Mouse (Mus musculus) heart, adult 18-20 months (tissue): ENCODE data around the gene Tbc1d20. TPM values are rescaled to one million over a fixed set of nuclear protein-coding genes. Genes with fewer than 3 reads are reported as not detected.
A peak's percentile ranks its signal among the peaks of the same experiment; 100 is the strongest.
"Not testable (repeated sequence)": the region's sequence is repeated elsewhere in the genome, so short reads cannot be mapped to it uniquely, and the experiment has no call there.

Experiments
- DNase-seq, 2 experiments: peaks; one replicate each; pipeline ENCODE4 v3.0.0; 2021 to 2022; ENCODE audit warnings: mixed read lengths in 1 of 2
- long read RNA-seq, 2 experiments: library from polyadenylated mRNA; stranded (forward); transcript quantifications; one replicate each; pipeline ENCODE4 v2.0.0; 2021
- total RNA-seq, 2 experiments: library from RNA; stranded (reverse); gene quantifications; 2 replicates each; pipeline ENCODE4 v1.2.3; 2021

Tbc1d20 gene
- total RNA-seq: 10 to 100 TPM; 40.2 to 48.8 TPM
- long read RNA-seq, experiment 1, transcript Tbc1d20-201 (8 exons, 3,386 nt): major isoform, 21 of 30 reads
- long read RNA-seq, experiment 1, partial matches to known transcripts: 5 of 30 reads
- long read RNA-seq, experiment 1, other reads (novel, unspliced or antisense): 4 of 30 reads
- long read RNA-seq, experiment 2, transcript Tbc1d20-201 (8 exons, 3,386 nt): major isoform, 15 of 25 reads
- long read RNA-seq, experiment 2, partial matches to known transcripts: 2 of 25 reads
- long read RNA-seq, experiment 2, other reads (novel, unspliced or antisense): 8 of 25 reads

- DNase-seq: peak; percentile 91 to 95
Observed at GRCm38 (mm10) chr2:152293727-152294475, at the start of gene Tbc1d20. Gene Tbc1d20 (plus strand): TSS chr2:152293828.

- no peak for DNase-seq
Observed at GRCm38 (mm10) chr2:152247213-152247612, 46.4 kb upstream of the Tbc1d20 start.

GRCm38 (mm10) chr2:152250511-152250910, 43.1 kb upstream of the Tbc1d20 start:
- DNase-seq: no peak

GRCm38 (mm10) chr2:152259739-152260138, 33.9 kb upstream of the Tbc1d20 start:
- no peak for DNase-seq

GRCm38 (mm10) chr2:152273639-152274038, 20.0 kb upstream of the Tbc1d20 start:
- DNase-seq: no peak

- peak in 1 of 2 experiments; percentile 33 for DNase-seq
Observed at GRCm38 (mm10) chr2:152281407-152281806, 12.2 kb upstream of the Tbc1d20 start.

GRCm38 (mm10) chr2:152287560-152287959, 6.1 kb upstream of the Tbc1d20 start:
- DNase-seq: no peak

GRCm38 (mm10) chr2:152288046-152288445, 5.6 kb upstream of the Tbc1d20 start:
- no peak for DNase-seq

GRCm38 (mm10) chr2:152289623-152290022, 4.0 kb upstream of the Tbc1d20 start:
- DNase-seq: not testable (repeated sequence)

- no peak for DNase-seq
Observed at GRCm38 (mm10) chr2:152292475-152292874, 1.2 kb upstream of the Tbc1d20 start.

- DNase-seq: peak in 1 of 2 experiments; percentile 10
Observed at GRCm38 (mm10) chr2:152293179-152293726, 375 bp upstream of the Tbc1d20 start.

- DNase-seq: no peak
Observed at GRCm38 (mm10) chr2:152294541-152294940, 913 bp downstream of the Tbc1d20 start.

- DNase-seq: no peak
Observed at GRCm38 (mm10) chr2:152302862-152303261, 9.2 kb downstream of the Tbc1d20 start.

- DNase-seq: no peak
Observed at GRCm38 (mm10) chr2:152303781-152304180, 10.2 kb downstream of the Tbc1d20 start.

GRCm38 (mm10) chr2:152305480-152305879, 11.9 kb downstream of the Tbc1d20 start:
- DNase-seq: no peak

GRCm38 (mm10) chr2:152307186-152307585, 13.6 kb downstream of the Tbc1d20 start:
- no peak for DNase-seq

- DNase-seq: peak in 1 of 2 experiments; percentile 24
Observed at GRCm38 (mm10) chr2:152312996-152313395, 19.4 kb downstream of the Tbc1d20 start.

GRCm38 (mm10) chr2:152313926-152314325, 20.3 kb downstream of the Tbc1d20 start:
- no peak for DNase-seq

GRCm38 (mm10) chr2:152317054-152317453, 23.4 kb downstream of the Tbc1d20 start:
- DNase-seq: peak; percentile 34 to 61

GRCm38 (mm10) chr2:152321558-152321957, 27.9 kb downstream of the Tbc1d20 start:
- no peak for DNase-seq

- no peak for DNase-seq
Observed at GRCm38 (mm10) chr2:152322198-152322597, 28.6 kb downstream of the Tbc1d20 start.

GRCm38 (mm10) chr2:152323971-152324370, 30.3 kb downstream of the Tbc1d20 start:
- DNase-seq: no peak

GRCm38 (mm10) chr2:152324842-152325241, 31.2 kb downstream of the Tbc1d20 start:
- DNase-seq: no peak
